ENCODE assay signal across 8 mouse cellular contexts in genomic region chr1:74797459-74797858, GRCm38 (mm10). TPM values are rescaled to one million over a fixed set of nuclear protein-coding genes. Genes with fewer than 3 reads are reported as not detected.
DNase-seq lines count a peak whose midpoint lies in the region; ATAC-seq and TF ChIP-seq lines count a peak whose summit lies in the region.

No protein-coding gene starts in this region.

- TF ChIP-seq EP300 in liver, postnatal 0 days (IDR thresholded peaks at IDR 0.05; ENCODE audit: low read depth) = no peak

- H3K27me3 ChIP-seq in liver, postnatal 0 days (ENCODE audit: insufficient read depth, low read length) = peaks cover 91% of the 10 kb centered on the region
- peaks cover 77% of the 10 kb centered on the region for H3K27me3 ChIP-seq in embryonic facial prominence, embryonic 15.5 days
- H3K27me3 ChIP-seq in limb, embryonic 10.5 days (ENCODE audit: low read depth, poor library complexity, severe bottlenecking) = peaks cover 100% of the 10 kb centered on the region
- H3K27me3 ChIP-seq in heart, embryonic 12.5 days (replicated peaks) = peaks cover 99% of the 10 kb centered on the region
- peaks cover 98% of the 10 kb centered on the region for H3K27me3 ChIP-seq in heart, embryonic 11.5 days (ENCODE audit: control insufficient read depth, insufficient read depth, low read length)

- no peak for TF ChIP-seq CTCF in liver, postnatal 0 days (IDR thresholded peaks at IDR 0.05; ENCODE audit: low read depth)

- no peak overlapping the region for H3K9ac ChIP-seq in liver, postnatal 0 days (replicated peaks)
- H3K9ac ChIP-seq in embryonic facial prominence, embryonic 15.5 days = no peak overlapping the region
- no peak overlapping the region for H3K9ac ChIP-seq in heart, embryonic 12.5 days
- no peak overlapping the region for H3K9ac ChIP-seq in heart, embryonic 11.5 days (ENCODE audit: low read depth, low read length)

- 0 out of 2 replicates have a peak, but pooled peaks have one; percentile 23 for ATAC-seq in liver, postnatal 0 days
- ATAC-seq in embryonic facial prominence, embryonic 15.5 days (ENCODE audit: insufficient number of reproducible peaks, low FRiP score, low TSS enrichment, low read depth) = peak; percentile 60
- no peak for ATAC-seq in heart, embryonic 12.5 days (ENCODE audit: insufficient number of reproducible peaks, low FRiP score)
- ATAC-seq in heart, embryonic 11.5 days (replicated peaks; ENCODE audit: insufficient number of reproducible peaks, low FRiP score, low TSS enrichment) = no peak

- no peak for DNase-seq in liver, postnatal 0 days
- DNase-seq in liver = no peak
- peak; percentile 71 for DNase-seq in limb, embryonic 10.5 days (ENCODE audit: low spot score)
- peak; percentile 79 for DNase-seq in retina, embryonic 14.5 days (ENCODE audit: low spot score)
- no peak for DNase-seq in cerebellum, adult 18-20 months

- H3K4me3 ChIP-seq in liver, postnatal 0 days (ENCODE audit: low read depth, low read length) = no peak overlapping the region
- H3K4me3 ChIP-seq in embryonic facial prominence, embryonic 15.5 days (replicated peaks) = no peak overlapping the region
- no peak overlapping the region for H3K4me3 ChIP-seq in limb, embryonic 10.5 days
- no peak overlapping the region for H3K4me3 ChIP-seq in heart, embryonic 12.5 days
- no peak overlapping the region for H3K4me3 ChIP-seq in heart, embryonic 11.5 days (ENCODE audit: low read depth, low read length)

- no peaks in the 10 kb centered on the region for H3K9me3 ChIP-seq in liver, postnatal 0 days (ENCODE audit: low read length)
- H3K9me3 ChIP-seq in embryonic facial prominence, embryonic 15.5 days (replicated peaks) = no peaks in the 10 kb centered on the region
- H3K9me3 ChIP-seq in limb, embryonic 10.5 days (replicated peaks) = no peaks in the 10 kb centered on the region
- H3K9me3 ChIP-seq in heart, embryonic 12.5 days (replicated peaks) = no peaks in the 10 kb centered on the region
- H3K9me3 ChIP-seq in heart, embryonic 11.5 days (replicated peaks; ENCODE audit: control insufficient read depth, low read length) = no peaks in the 10 kb centered on the region

- no peak overlapping the region for H3K4me2 ChIP-seq in liver, postnatal 0 days (ENCODE audit: low read depth, low read length)
- 0 out of 2 replicates have a peak overlapping the region, but pooled peaks have one; percentile 6 for H3K4me2 ChIP-seq in embryonic facial prominence, embryonic 15.5 days (replicated peaks)
- no peak overlapping the region for H3K4me2 ChIP-seq in heart, embryonic 12.5 days
- no peak overlapping the region for H3K4me2 ChIP-seq in heart, embryonic 11.5 days

- H3K36me3 ChIP-seq in liver, postnatal 0 days (replicated peaks; ENCODE audit: insufficient read depth, low read length) = no peaks in the 10 kb centered on the region
- H3K36me3 ChIP-seq in embryonic facial prominence, embryonic 15.5 days = no peaks in the 10 kb centered on the region
- no peaks in the 10 kb centered on the region for H3K36me3 ChIP-seq in limb, embryonic 10.5 days
- H3K36me3 ChIP-seq in heart, embryonic 12.5 days = no peaks in the 10 kb centered on the region
- no peaks in the 10 kb centered on the region for H3K36me3 ChIP-seq in heart, embryonic 11.5 days (ENCODE audit: control insufficient read depth, insufficient read depth, low read length)

- WGBS in liver, postnatal 0 days (ENCODE audit: insufficient replicate concordance) = 20% methylated on average over 5 of the region's 5 CpGs
- 23% methylated on average over 5 of the region's 5 CpGs for WGBS in embryonic facial prominence, embryonic 15.5 days
- WGBS in limb, embryonic 10.5 days = 4% methylated on average over 5 of the region's 5 CpGs
- WGBS in heart, embryonic 12.5 days = 11% methylated on average over 5 of the region's 5 CpGs
- 11% methylated on average over 5 of the region's 5 CpGs for WGBS in heart, embryonic 11.5 days (ENCODE audit: insufficient replicate concordance)

- H3K4me1 ChIP-seq in liver, postnatal 0 days (ENCODE audit: insufficient read depth) = peaks cover 4% of the 10 kb centered on the region; the same call in 1 of the 2 replicates
- H3K4me1 ChIP-seq in embryonic facial prominence, embryonic 15.5 days = peaks cover 64% of the 10 kb centered on the region
- H3K4me1 ChIP-seq in limb, embryonic 10.5 days = peaks cover 62% of the 10 kb centered on the region
- H3K4me1 ChIP-seq in heart, embryonic 12.5 days (replicated peaks) = peaks cover 27% of the 10 kb centered on the region
- H3K4me1 ChIP-seq in heart, embryonic 11.5 days (ENCODE audit: control insufficient read depth, insufficient read depth, low read length) = peaks cover 18% of the 10 kb centered on the region; the same call in 1 of the 2 replicates

- H3K27ac ChIP-seq in liver, postnatal 0 days (ENCODE audit: low read depth) = no peak overlapping the region
- no peak overlapping the region for H3K27ac ChIP-seq in embryonic facial prominence, embryonic 15.5 days (replicated peaks)
- no peak overlapping the region for H3K27ac ChIP-seq in limb, embryonic 10.5 days
- no peak overlapping the region for H3K27ac ChIP-seq in heart, embryonic 12.5 days (ENCODE audit: poor library complexity, severe bottlenecking)
- H3K27ac ChIP-seq in heart, embryonic 11.5 days (ENCODE audit: low read depth, low read length) = no peak overlapping the region

RNA-seq across cellular contexts. Expression of gene Wnt10a, which starts 6.1 kb away (rescaled TPM):
- 0.09 and 0.18 TPM in 2 replicates for polyA plus RNA-seq in liver, postnatal 0 days (2015; fragmentation: Nextera tagmentation; extraction: Ambion mirVana)
- 13.3 and 16.3 TPM in 2 replicates for polyA plus RNA-seq in embryonic facial prominence, embryonic 15.5 days (2015; fragmentation: Nextera tagmentation; extraction: Ambion mirVana)
- 1.3 and 1.6 TPM in 2 replicates for polyA plus RNA-seq in limb, embryonic 10.5 days (2016; fragmentation: Nextera tagmentation; extraction: Ambion mirVana)
- 0.28 TPM in 1 of 2 replicates, not detected in the other for polyA plus RNA-seq in heart, embryonic 12.5 days (2016; fragmentation: Nextera tagmentation; extraction: Ambion mirVana)
- not detected in 2 replicates for polyA plus RNA-seq in heart, embryonic 11.5 days (2014; fragmentation: Nextera tagmentation; extraction: Ambion mirVana)

RNA-seq across cellular contexts. Expression of gene Wnt6, which starts 25.8 kb away (rescaled TPM):
- polyA plus RNA-seq in liver, postnatal 0 days (2015; fragmentation: Nextera tagmentation; extraction: Ambion mirVana) = 0.07 and 0.12 TPM in 2 replicates
- polyA plus RNA-seq in embryonic facial prominence, embryonic 15.5 days (2015; fragmentation: Nextera tagmentation; extraction: Ambion mirVana) = 37.6 and 40.1 TPM in 2 replicates
- 30.1 and 34.2 TPM in 2 replicates for polyA plus RNA-seq in limb, embryonic 10.5 days (2016; fragmentation: Nextera tagmentation; extraction: Ambion mirVana)
- polyA plus RNA-seq in heart, embryonic 12.5 days (2016; fragmentation: Nextera tagmentation; extraction: Ambion mirVana) = 0.41 and 1.3 TPM in 2 replicates
- polyA plus RNA-seq in heart, embryonic 11.5 days (2014; fragmentation: Nextera tagmentation; extraction: Ambion mirVana) = 0.46 and 0.68 TPM in 2 replicates

RNA-seq across cellular contexts. Expression of gene Prkag3, which starts 48.4 kb away (rescaled TPM):
- polyA plus RNA-seq in liver, postnatal 0 days (2015; fragmentation: Nextera tagmentation; extraction: Ambion mirVana) = 0.04 and 0.11 TPM in 2 replicates
- 5.7 and 7.5 TPM in 2 replicates for polyA plus RNA-seq in embryonic facial prominence, embryonic 15.5 days (2015; fragmentation: Nextera tagmentation; extraction: Ambion mirVana)
- polyA plus RNA-seq in limb, embryonic 10.5 days (2016; fragmentation: Nextera tagmentation; extraction: Ambion mirVana) = 0.16 and 0.29 TPM in 2 replicates
- polyA plus RNA-seq in heart, embryonic 12.5 days (2016; fragmentation: Nextera tagmentation; extraction: Ambion mirVana) = 6.0 and 7.2 TPM in 2 replicates
- polyA plus RNA-seq in heart, embryonic 11.5 days (2014; fragmentation: Nextera tagmentation; extraction: Ambion mirVana) = 5.5 and 5.7 TPM in 2 replicates

RNA-seq across cellular contexts. Expression of gene Cdk5r2, which starts 57.3 kb away (rescaled TPM):
- polyA plus RNA-seq in liver, postnatal 0 days (2015; fragmentation: Nextera tagmentation; extraction: Ambion mirVana) = not detected in 2 replicates
- polyA plus RNA-seq in embryonic facial prominence, embryonic 15.5 days (2015; fragmentation: Nextera tagmentation; extraction: Ambion mirVana) = 0.12 and 0.13 TPM in 2 replicates
- not detected in 2 replicates for polyA plus RNA-seq in limb, embryonic 10.5 days (2016; fragmentation: Nextera tagmentation; extraction: Ambion mirVana)
- polyA plus RNA-seq in heart, embryonic 12.5 days (2016; fragmentation: Nextera tagmentation; extraction: Ambion mirVana) = not detected in 2 replicates
- polyA plus RNA-seq in heart, embryonic 11.5 days (2014; fragmentation: Nextera tagmentation; extraction: Ambion mirVana) = 0.30 and 0.48 TPM in 2 replicates

Comparison
In these comparisons a context has a peak if more than half of its experiments do, and no peak if none do; other contexts are left out.
1. ATAC-seq: peak in liver, postnatal 0 days (single experiment) and embryonic facial prominence, embryonic 15.5 days (single experiment); none in heart, embryonic 12.5 days (single experiment) and heart, embryonic 11.5 days (single experiment).
2. DNase-seq: peak in limb, embryonic 10.5 days (single experiment) and retina, embryonic 14.5 days (single experiment); none in liver, postnatal 0 days (single experiment), liver (single experiment) and cerebellum, adult 18-20 months (0 of 2).
3. RNA of gene Wnt6, which starts 25.8 kb away (polyA plus RNA-seq): 37.6 to 40.1 TPM in embryonic facial prominence, embryonic 15.5 days and 30.1 to 34.2 TPM in limb, embryonic 10.5 days; 0.41 to 1.3 TPM in heart, embryonic 12.5 days, 0.46 to 0.68 TPM in heart, embryonic 11.5 days and 0.07 to 0.12 TPM in liver, postnatal 0 days; every median in the first group is over 10 times any median in the second.